Mouse (Mus musculus) stomach, postnatal 0 days (tissue): Measurements from ENCODE around the gene Prr23a3. TPM values are rescaled to one million over a fixed set of nuclear protein-coding genes. Genes with fewer than 3 reads are reported as not detected.

Experiments used
- ATAC-seq: fragments of 200-750 bp; cut with Nextera tagmentation; 2 replicates; pipeline ENCODE4 v1.8.0; 2017; ENCODE audit not compliant: low FRiP score, low TSS enrichment
- DNase-seq: peaks from one replicate; pipeline ENCODE4 v3.0.0-alpha.2; 2016; ENCODE audit warnings: low spot score
- H3K27ac ChIP-seq: fragments of 300-500 bp; sonication (generic); replicated peaks from 2 replicates; pipeline ENCODE4 v1.5.1; 2014; ENCODE audit warnings: mild to moderate bottlenecking, control low read depth
- H3K27me3 ChIP-seq: fragments of 300-500 bp; sonication (generic); 2 replicates; pipeline ENCODE4 v1.6.1; 2014; ENCODE audit warnings: low read length; ENCODE audit not compliant: control insufficient read depth, insufficient read depth
- H3K36me3 ChIP-seq: fragments of 300-500 bp; sonication (generic); 2 replicates; pipeline ENCODE4 v1.6.1; 2014; ENCODE audit warnings: low read length, mixed read lengths; ENCODE audit not compliant: control insufficient read depth, insufficient read depth
- H3K4me1 ChIP-seq: fragments of 300-500 bp; sonication (generic); replicated peaks from 2 replicates; pipeline ENCODE4 v1.6.1; 2014; ENCODE audit warnings: antibody characterized with exemption; ENCODE audit not compliant: control insufficient read depth, insufficient read depth
- H3K4me2 ChIP-seq: fragments of 300-500 bp; sonication (generic); replicated peaks from 2 replicates; pipeline ENCODE4 v1.6.1; 2014; ENCODE audit warnings: low read depth, mild to moderate bottlenecking, control low read depth, moderate library complexity
- H3K4me3 ChIP-seq: fragments of 300-500 bp; sonication (generic); 2 replicates; pipeline ENCODE4 v1.5.1; 2014; ENCODE audit warnings: low read depth, low read length, control low read depth
- H3K9ac ChIP-seq: fragments of 300-500 bp; sonication (generic); 2 replicates; pipeline ENCODE4 v1.6.1; 2014; ENCODE audit warnings: mild to moderate bottlenecking, low read length, control low read depth, mixed read lengths
- H3K9me3 ChIP-seq: fragments of 300-500 bp; sonication (generic); 2 replicates; pipeline ENCODE4 v1.6.1; 2016; ENCODE audit warnings: low read length; ENCODE audit not compliant: control insufficient read depth
- CTCF ChIP-seq: IDR thresholded peaks from 2 replicates; pipeline ENCODE4 v1.5.1; 2016; ENCODE audit warnings: antibody characterized with exemption, low read depth, mild to moderate bottlenecking, moderate library complexity
- EP300 ChIP-seq: optimal IDR thresholded peaks from 2 replicates; pipeline ENCODE3; 2016; ENCODE audit warnings: antibody characterized with exemption
- WGBS: fragments of 180-500 bp; shearing (Covaris S2); extraction: QIAGEN DNeasy Blood & Tissue Kit; methylation state at CpG from one replicate; pipeline ENCODE4 v1.1.7; 2014; 5-methylcytosine and 5-hydroxymethylcytosine counted together
- polyA plus RNA-seq: library from polyadenylated mRNA; unstranded; fragments of >200 nt; fragmentation: Nextera tagmentation; extraction: Ambion mirVana; gene quantifications from 2 replicates; pipeline ENCODE4 v1.2.1, GENCODE M21; 2015

Prr23a3 gene
- polyA plus RNA-seq, 1 experiment from 2014 or later, result not detected

- no peak overlapping the region for H3K4me3 ChIP-seq
- ATAC-seq, result no peak
Observed at GRCm38 (mm10) chr9:98821067-98821466, 43.5 kb upstream of the Prr23a3 start.

GRCm38 (mm10) chr9:98823805-98824204 is 40.8 kb upstream of the Prr23a3 start:
- Histone ChIP-seq H3K27me3 (no peaks in the 10 kb centered on the region), H3K9me3 (no peaks in the 10 kb centered on the region), H3K9ac (no peak overlapping the region), H3K27ac (no peak overlapping the region), H3K4me3 (no peak overlapping the region), H3K4me2 (no peak overlapping the region), H3K4me1 (no peaks in the 10 kb centered on the region), H3K36me3 (no peaks in the 10 kb centered on the region)
- no peak for TF ChIP-seq CTCF
- no peak for TF ChIP-seq EP300
- DNase-seq, result no peak
- WGBS, result 83% methylated on average over 7 of the region's 7 CpGs
- ATAC-seq, result no peak

More at GRCm38 (mm10) chr9:98821067-98821466, 43.5 kb upstream of the Prr23a3 start:
- no peaks in the 10 kb centered on the region for H3K4me1 ChIP-seq
- no peaks in the 10 kb centered on the region for H3K9me3 ChIP-seq
- no peak for DNase-seq
- H3K4me2 ChIP-seq, result no peak overlapping the region
- no peak overlapping the region for H3K9ac ChIP-seq
- no peak for TF ChIP-seq CTCF
- TF ChIP-seq EP300, result no peak
- H3K27me3 ChIP-seq, result no peaks in the 10 kb centered on the region
- H3K27ac ChIP-seq, result no peak overlapping the region
- no peaks in the 10 kb centered on the region for H3K36me3 ChIP-seq

GRCm38 (mm10) chr9:98829508-98829907 is 35.1 kb upstream of the Prr23a3 start:
- Histone ChIP-seq H3K4me3 (no peak overlapping the region), H3K9me3 (no peaks in the 10 kb centered on the region), H3K27me3 (no peaks in the 10 kb centered on the region), H3K4me2 (no peak overlapping the region), H3K36me3 (no peaks in the 10 kb centered on the region), H3K27ac (no peak overlapping the region), H3K9ac (no peak overlapping the region), H3K4me1 (no peaks in the 10 kb centered on the region)
- WGBS, result 46% methylated on average over 5 of the region's 5 CpGs
- ATAC-seq (no peak), DNase-seq (no peak)
- no peak for TF ChIP-seq CTCF
- no peak for TF ChIP-seq EP300

GRCm38 (mm10) chr9:98837537-98838074 is 27.0 kb upstream of the Prr23a3 start:
- Histone ChIP-seq H3K9ac (no peak overlapping the region), H3K4me2 (no peak overlapping the region), H3K27me3 (no peaks in the 10 kb centered on the region), H3K9me3 (no peaks in the 10 kb centered on the region), H3K27ac (no peak overlapping the region), H3K4me3 (no peak overlapping the region), H3K36me3 (no peaks in the 10 kb centered on the region), H3K4me1 (no peaks in the 10 kb centered on the region)
- 62% methylated on average over 7 of the region's 7 CpGs for WGBS
- TF ChIP-seq EP300 (no peak), CTCF (no peak)
- no peak for DNase-seq
- no peak for ATAC-seq

- TF ChIP-seq CTCF, result no peak
- no peak for TF ChIP-seq EP300
- DNase-seq (no peak), ATAC-seq (no peak)
- Histone ChIP-seq H3K4me3 (no peak within 1 kb of the TSS), H3K36me3 (no peaks in the 10 kb centered on the region), H3K4me1 (no peaks in the 10 kb centered on the region), H3K9ac (no peak within 1 kb of the TSS), H3K27me3 (no peaks in the 10 kb centered on the region), H3K9me3 (no peaks in the 10 kb centered on the region), H3K27ac (no peak within 1 kb of the TSS), H3K4me2 (no peak within 1 kb of the TSS)
- WGBS, result 52% methylated on average over 21 of the region's 22 CpGs
Observed at GRCm38 (mm10) chr9:98842117-98842516, 22.4 kb upstream of the Prr23a3 start, which contains the start of gene Prr23a1. Gene Prr23a1 (plus strand): TSS chr9:98842503.

GRCm38 (mm10) chr9:98856210-98856609 is 8.4 kb upstream of the Prr23a3 start, which contains the start of gene Prr23a2:
Gene Prr23a2 (plus strand): TSS chr9:98856494.
- Histone ChIP-seq H3K9me3 (no peaks in the 10 kb centered on the region), H3K4me3 (no peak within 1 kb of the TSS), H3K36me3 (no peaks in the 10 kb centered on the region), H3K27ac (no peak within 1 kb of the TSS), H3K4me2 (no peak within 1 kb of the TSS), H3K4me1 (no peaks in the 10 kb centered on the region), H3K9ac (no peak within 1 kb of the TSS), H3K27me3 (no peaks in the 10 kb centered on the region)
- DNase-seq, result no peak
- TF ChIP-seq CTCF, result no peak
- 67% methylated on average over 17 of the region's 18 CpGs for whole genome bisulfite sequencing
- no peak for ATAC-seq
